Mouse (Mus musculus) liver, adult 2 months (tissue): ENCODE measurements around the gene Met.

ENCODE experiments used
- CTCF ChIP-seq: fragments of 200-500 bp; IDR thresholded peaks from 2 replicates; pipeline ENCODE4 v1.5.1; 2011; ENCODE audit warnings: low read depth, low read length, control low read depth
- POLR2A ChIP-seq: fragments of 200-500 bp; IDR thresholded peaks from 2 replicates; pipeline ENCODE4 v1.6.1; 2011; ENCODE audit warnings: low read length, control low read depth; ENCODE audit not compliant: insufficient read depth; ENCODE audit errors: extremely low read depth

GRCm38 (mm10) chr6:17529490-17530269, 66.1 kb downstream of the Met start:
- no peak for TF ChIP-seq CTCF
- TF ChIP-seq POLR2A, result no peak
